Mouse (Mus musculus) olfactory bulb, adult 2 months (tissue): ENCODE results near the gene Tas1r3. TPM values are rescaled to one million over a fixed set of nuclear protein-coding genes. Genes with fewer than 3 reads are reported as not detected.

ENCODE experiments used
- H3K27ac ChIP-seq: fragments of 200-500 bp; 2 replicates; pipeline ENCODE4 v1.5.1; 2012; ENCODE audit warnings: low read depth, low read length; ENCODE audit not compliant: insufficient read depth
- H3K4me1 ChIP-seq: fragments of 200-500 bp; 2 replicates; pipeline ENCODE4 v1.6.1; 2012; ENCODE audit warnings: low read length; ENCODE audit not compliant: control insufficient read depth, insufficient read depth
- H3K4me3 ChIP-seq: fragments of 200-500 bp; 2 replicates; pipeline ENCODE4 v1.5.1; 2012; ENCODE audit warnings: mild to moderate bottlenecking, low read depth, low read length, moderate library complexity; ENCODE audit not compliant: insufficient read depth
- CTCF ChIP-seq: fragments of 200-500 bp; IDR thresholded peaks from 2 replicates; pipeline ENCODE4 v1.5.1; 2012; ENCODE audit warnings: low read depth, mild to moderate bottlenecking, low read length, moderate library complexity; ENCODE audit not compliant: insufficient read depth
- POLR2A ChIP-seq: fragments of 200-500 bp; IDR thresholded peaks from 2 replicates; pipeline ENCODE4 v1.6.1; 2012; ENCODE audit warnings: mild to moderate bottlenecking, low read depth, low read length, moderate library complexity; ENCODE audit not compliant: insufficient read depth
- WGBS: fragments of 180-500 bp; shearing (Covaris S2); methylation state at CpG from one replicate; pipeline ENCODE4 v1.1.7; 2018; 5-methylcytosine and 5-hydroxymethylcytosine counted together
- polyA plus RNA-seq: library from polyadenylated mRNA; stranded (reverse); fragments of >200 nt; gene quantifications from 2 replicates; pipeline ENCODE4 v1.2.4, GENCODE M21; 2012; ENCODE audit warnings: low replicate concordance; ENCODE audit not compliant: missing spikeins, insufficient read depth, insufficient read length

Gene Tas1r3
- polyA plus RNA-seq = not detected in 2 replicates

GRCm38 (mm10) chr4:155863001-155863400 is at the start of gene Tas1r3:
Gene Tas1r3, minus strand, starts transcription at chr4:155863362.
- Histone ChIP-seq H3K27ac (no peak within 1 kb of the TSS), H3K4me1 (peaks cover 5% of the 10 kb centered on the region; the same call in 1 of the 2 replicates), H3K4me3 (no peak within 1 kb of the TSS)
- 77% methylated on average over 5 of the region's 5 CpGs for WGBS
- no peak for TF ChIP-seq CTCF
- no peak for TF ChIP-seq POLR2A

GRCm38 (mm10) chr4:155908751-155909150 is 45.6 kb upstream of the Tas1r3 start:
- TF ChIP-seq POLR2A = no peak
- TF ChIP-seq CTCF = no peak
- Histone ChIP-seq H3K4me3 (no peak overlapping the region), H3K27ac (no peak overlapping the region), H3K4me1 (no peaks in the 10 kb centered on the region)
- 86% methylated on average over 4 of the region's 4 CpGs for WGBS

GRCm38 (mm10) chr4:155908281-155908680 is 45.1 kb upstream of the Tas1r3 start:
- Histone ChIP-seq H3K4me3 (no peak overlapping the region), H3K4me1 (no peaks in the 10 kb centered on the region), H3K27ac (no peak overlapping the region)
- TF ChIP-seq POLR2A = no peak
- no peak for TF ChIP-seq CTCF
- 73% methylated on average over 7 of the region's 7 CpGs for WGBS

GRCm38 (mm10) chr4:155907003-155907402 is 43.8 kb upstream of the Tas1r3 start:
- no peak for TF ChIP-seq POLR2A
- no peak for TF ChIP-seq CTCF
- H3K4me3 ChIP-seq = no peak overlapping the region
- H3K4me1 ChIP-seq = no peaks in the 10 kb centered on the region
- no peak overlapping the region for H3K27ac ChIP-seq
- 78% methylated on average over 11 of the region's 11 CpGs for WGBS

- H3K4me3 ChIP-seq = no peak overlapping the region
- peaks cover 4% of the 10 kb centered on the region; the same call in 1 of the 2 replicates for H3K4me1 ChIP-seq
- TF ChIP-seq POLR2A (no peak), CTCF (no peak)
- H3K27ac ChIP-seq = no peak overlapping the region
- 87% methylated on average over 9 of the region's 9 CpGs for whole genome bisulfite sequencing
These were observed 43.0 kb upstream of the Tas1r3 start for GRCm38 (mm10) chr4:155906125-155906524.

- Histone ChIP-seq H3K27ac (no peak overlapping the region), H3K4me3 (no peak overlapping the region), H3K4me1 (peaks cover 7% of the 10 kb centered on the region; the same call in 1 of the 2 replicates)
- no peak for TF ChIP-seq CTCF
- WGBS = 87% methylated on average over 13 of the region's 13 CpGs
These were observed 42.5 kb upstream of the Tas1r3 start for GRCm38 (mm10) chr4:155905634-155906033.

- Histone ChIP-seq H3K4me1 (peaks cover 7% of the 10 kb centered on the region; the same call in 1 of the 2 replicates), H3K4me3 (no peak overlapping the region), H3K27ac (no peak overlapping the region)
- TF ChIP-seq POLR2A (no peak), CTCF (no peak)
- 89% methylated on average over 13 of the region's 13 CpGs for WGBS
These were observed 41.3 kb upstream of the Tas1r3 start for GRCm38 (mm10) chr4:155904318-155905102.

GRCm38 (mm10) chr4:155903246-155903645 is 40.1 kb upstream of the Tas1r3 start:
- 92% methylated on average over 13 of the region's 13 CpGs for WGBS
- peaks cover 7% of the 10 kb centered on the region; the same call in 1 of the 2 replicates for H3K4me1 ChIP-seq
- TF ChIP-seq CTCF (no peak), POLR2A (no peak)
- no peak overlapping the region for H3K4me3 ChIP-seq
- H3K27ac ChIP-seq = no peak overlapping the region

- no peak for TF ChIP-seq POLR2A
- no peak for TF ChIP-seq CTCF
- WGBS = 24% methylated on average over 3 of the region's 3 CpGs
- H3K27ac ChIP-seq = no peak overlapping the region
- H3K4me1 ChIP-seq = peaks cover 7% of the 10 kb centered on the region; the same call in 1 of the 2 replicates
- H3K4me3 ChIP-seq = no peak overlapping the region
These were observed 38.0 kb upstream of the Tas1r3 start for GRCm38 (mm10) chr4:155901205-155901604.
